In genomic region chr10:30632718-30633117, GRCm38 (mm10) we compare ENCODE assay signal across 26 mouse cellular contexts. TPM values are rescaled to one million over a fixed set of nuclear protein-coding genes. Genes with fewer than 3 reads are reported as not detected.
A peak's percentile ranks its signal among the peaks of the same experiment; 100 is the strongest.
DNase-seq lines count a peak whose midpoint lies in the region; ATAC-seq and TF ChIP-seq lines count a peak whose summit lies in the region.
"Had no signal": no experiment of that assay in that cellular context is flagged by ENCODE, and none has a peak within 500 bp of the region (broad histone marks: within the 10 kb centered on the region; RNA-seq: fewer than 3 reads in every experiment).

No protein-coding gene starts in this region.

- H3K27ac ChIP-seq in liver, embryonic 11.5 days (ENCODE audit: low read depth, low read length), result no peak overlapping the region
- H3K27ac ChIP-seq in liver, embryonic 12.5 days, result peak overlapping the region; percentile 51; the same call in 1 of the 2 replicates
- no peak overlapping the region for H3K27ac ChIP-seq in liver, postnatal 0 days (ENCODE audit: low read depth)
- H3K27ac ChIP-seq in midbrain, embryonic 11.5 days (ENCODE audit: low read depth, low read length), result no peak overlapping the region
- H3K27ac ChIP-seq: embryonic facial prominence, embryonic 12.5 days; heart, adult 2 months; heart, embryonic 13.5 days; limb, embryonic 10.5 days; limb, embryonic 15.5 days; lung, embryonic 15.5 days; midbrain, embryonic 13.5 days; neural tube, embryonic 13.5 days had no signal

- 74% methylated on average over 1 of the region's 1 CpGs for WGBS in liver, embryonic 11.5 days
- 65% methylated on average over 1 of the region's 1 CpGs for WGBS in liver, embryonic 12.5 days (ENCODE audit: insufficient replicate concordance)
- 100% methylated on average over 1 of the region's 1 CpGs for WGBS in liver, postnatal 0 days (ENCODE audit: insufficient replicate concordance)
- 92% methylated on average over 1 of the region's 1 CpGs for WGBS in midbrain, embryonic 11.5 days

- H3K4me3 ChIP-seq in liver, embryonic 11.5 days (ENCODE audit: low read depth, low read length), result no peak overlapping the region
- H3K4me3 ChIP-seq in liver, embryonic 12.5 days, result no peak overlapping the region
- no peak overlapping the region for H3K4me3 ChIP-seq in liver, postnatal 0 days (ENCODE audit: low read depth, low read length)
- H3K4me3 ChIP-seq in midbrain, embryonic 11.5 days (ENCODE audit: low read depth, low read length), result no peak overlapping the region
- H3K4me3 ChIP-seq: embryonic facial prominence, embryonic 12.5 days; heart, adult 2 months; heart, embryonic 13.5 days; limb, embryonic 10.5 days; limb, embryonic 15.5 days; lung, embryonic 15.5 days; midbrain, embryonic 13.5 days; neural tube, embryonic 13.5 days had no signal

- peaks cover 3% of the 10 kb centered on the region for H3K4me1 ChIP-seq in liver, embryonic 11.5 days (replicated peaks; ENCODE audit: control insufficient read depth, insufficient read depth, low read length)
- H3K4me1 ChIP-seq in liver, embryonic 12.5 days, result peaks cover 41% of the 10 kb centered on the region
- no peaks in the 10 kb centered on the region for H3K4me1 ChIP-seq in liver, postnatal 0 days (ENCODE audit: insufficient read depth)
- H3K4me1 ChIP-seq in midbrain, embryonic 11.5 days (ENCODE audit: control insufficient read depth, insufficient read depth, low read length), result no peaks in the 10 kb centered on the region
- H3K4me1 ChIP-seq: embryonic facial prominence, embryonic 12.5 days; heart, embryonic 13.5 days; limb, embryonic 10.5 days; limb, embryonic 15.5 days; lung, embryonic 15.5 days; midbrain, embryonic 13.5 days; neural tube, embryonic 13.5 days had no signal

- peak; percentile 75 for ATAC-seq in liver, embryonic 11.5 days (replicated peaks; ENCODE audit: low FRiP score)
- ATAC-seq in liver, embryonic 12.5 days, result peak; percentile 88
- ATAC-seq in liver, postnatal 0 days, result peak; percentile 36; the same call in 1 of the 2 replicates
- ATAC-seq in midbrain, embryonic 11.5 days (ENCODE audit: low FRiP score), result no peak
- ATAC-seq: forebrain, postnatal 0 days; hindbrain, embryonic 16.5 days; midbrain, embryonic 13.5 days had no signal

- no peak for TF ChIP-seq CTCF in liver, postnatal 0 days (IDR thresholded peaks at IDR 0.05; ENCODE audit: low read depth)

- no peaks in the 10 kb centered on the region for H3K9me3 ChIP-seq in liver, embryonic 11.5 days (ENCODE audit: control insufficient read depth, low read length)
- H3K9me3 ChIP-seq in liver, embryonic 12.5 days (replicated peaks), result no peaks in the 10 kb centered on the region
- no peaks in the 10 kb centered on the region for H3K9me3 ChIP-seq in liver, postnatal 0 days (ENCODE audit: low read length)
- no peaks in the 10 kb centered on the region for H3K9me3 ChIP-seq in midbrain, embryonic 11.5 days (ENCODE audit: control insufficient read depth, low read length)
- H3K9me3 ChIP-seq: embryonic facial prominence, embryonic 12.5 days; G1E; heart, embryonic 13.5 days; limb, embryonic 10.5 days; limb, embryonic 15.5 days; lung, embryonic 15.5 days; midbrain, embryonic 13.5 days; neural tube, embryonic 13.5 days had no signal

- DNase-seq in liver, embryonic 11.5 days (ENCODE audit: low spot score), result no peak
- no peak for DNase-seq in liver
- no peak for DNase-seq in liver, postnatal 0 days
- DNase-seq in cerebellum, postnatal 36 days, result no peak
- DNase-seq in midbrain, embryonic 11.5 days (ENCODE audit: low spot score, missing footprints), result no peak
- DNase-seq in right cerebral cortex, postnatal 36 days (ENCODE audit: low spot score in 2 of 2), result no peak
- no peak for DNase-seq in Muller cell, postnatal 12 days (ENCODE audit: inconsistent ontology term)
- DNase-seq: adrenal gland, postnatal 25 days; cerebellum, adult 8-10 months; embryo, embryonic 11 days; forebrain, postnatal 0 days; heart, adult 2 months; heart, postnatal 10 days; kidney, postnatal 14 days; layer of hippocampus, adult 9-11 months; thymus, postnatal 14 days had no signal

- H3K9ac ChIP-seq in liver, embryonic 11.5 days (ENCODE audit: low read depth, low read length), result no peak overlapping the region
- H3K9ac ChIP-seq in liver, embryonic 12.5 days, result no peak overlapping the region
- no peak overlapping the region for H3K9ac ChIP-seq in liver, postnatal 0 days (replicated peaks)
- no peak overlapping the region for H3K9ac ChIP-seq in midbrain, embryonic 11.5 days (ENCODE audit: low read length)
- H3K9ac ChIP-seq: embryonic facial prominence, embryonic 12.5 days; forebrain, postnatal 0 days; heart, embryonic 13.5 days; limb, embryonic 15.5 days; lung, embryonic 15.5 days; midbrain, embryonic 13.5 days; neural tube, embryonic 13.5 days had no signal

- no peaks in the 10 kb centered on the region for H3K36me3 ChIP-seq in liver, embryonic 11.5 days (ENCODE audit: control insufficient read depth, insufficient read depth, low read length)
- H3K36me3 ChIP-seq in liver, embryonic 12.5 days, result no peaks in the 10 kb centered on the region
- no peaks in the 10 kb centered on the region for H3K36me3 ChIP-seq in liver, postnatal 0 days (replicated peaks; ENCODE audit: insufficient read depth, low read length)
- no peaks in the 10 kb centered on the region for H3K36me3 ChIP-seq in midbrain, embryonic 11.5 days (ENCODE audit: control insufficient read depth, insufficient read depth, low read length)
- H3K36me3 ChIP-seq: embryonic facial prominence, embryonic 12.5 days; G1E; heart, embryonic 13.5 days; limb, embryonic 10.5 days; limb, embryonic 15.5 days; lung, embryonic 15.5 days; midbrain, embryonic 13.5 days; neural tube, embryonic 13.5 days had no signal

- TF ChIP-seq EP300 in liver, postnatal 0 days (IDR thresholded peaks at IDR 0.05; ENCODE audit: low read depth), result peak; percentile 70

- H3K4me2 ChIP-seq in liver, embryonic 11.5 days, result no peak overlapping the region
- peak overlapping the region; percentile 34 for H3K4me2 ChIP-seq in liver, embryonic 12.5 days
- no peak overlapping the region for H3K4me2 ChIP-seq in liver, postnatal 0 days (ENCODE audit: low read depth, low read length)
- no peak overlapping the region for H3K4me2 ChIP-seq in midbrain, embryonic 11.5 days
- H3K4me2 ChIP-seq: embryonic facial prominence, embryonic 12.5 days; heart, embryonic 13.5 days; limb, embryonic 15.5 days; lung, embryonic 15.5 days; midbrain, embryonic 13.5 days; neural tube, embryonic 13.5 days had no signal

- no peaks in the 10 kb centered on the region for H3K27me3 ChIP-seq in liver, embryonic 11.5 days (replicated peaks; ENCODE audit: control insufficient read depth, insufficient read depth, low read length)
- H3K27me3 ChIP-seq in liver, embryonic 12.5 days (replicated peaks), result no peaks in the 10 kb centered on the region
- no peaks in the 10 kb centered on the region for H3K27me3 ChIP-seq in liver, postnatal 0 days (ENCODE audit: insufficient read depth, low read length)
- H3K27me3 ChIP-seq in midbrain, embryonic 11.5 days (ENCODE audit: control insufficient read depth, insufficient read depth, low read length), result no peaks in the 10 kb centered on the region
- H3K27me3 ChIP-seq: embryonic facial prominence, embryonic 12.5 days; heart, embryonic 13.5 days; limb, embryonic 15.5 days; lung, embryonic 15.5 days; midbrain, embryonic 13.5 days; neural tube, embryonic 13.5 days had no signal

RNA-seq across cellular contexts. Expression of gene Hint3, which starts 3.3 kb away (rescaled TPM):
- polyA plus RNA-seq in liver, embryonic 11.5 days (2014; fragmentation: Nextera tagmentation; extraction: Ambion mirVana), result 18.6 and 19.3 TPM in 2 replicates
- polyA plus RNA-seq in liver, embryonic 12.5 days (2016; fragmentation: Nextera tagmentation; extraction: Ambion mirVana), result 14.0 and 18.1 TPM in 2 replicates
- polyA plus RNA-seq in liver, postnatal 0 days (2015; fragmentation: Nextera tagmentation; extraction: Ambion mirVana), result 38.9 and 39.5 TPM in 2 replicates
- 19.4 and 20.8 TPM in 2 replicates for polyA plus RNA-seq in midbrain, embryonic 11.5 days (2014; fragmentation: Nextera tagmentation; extraction: Ambion mirVana)

RNA-seq across cellular contexts. Expression of gene Trmt11, which starts 32.2 kb away (rescaled TPM):
- polyA plus RNA-seq in liver, embryonic 11.5 days (2014; fragmentation: Nextera tagmentation; extraction: Ambion mirVana), result 38.3 and 40.9 TPM in 2 replicates
- polyA plus RNA-seq in liver, embryonic 12.5 days (2016; fragmentation: Nextera tagmentation; extraction: Ambion mirVana), result 25.3 and 27.9 TPM in 2 replicates
- 9.9 and 10.2 TPM in 2 replicates for polyA plus RNA-seq in liver, postnatal 0 days (2015; fragmentation: Nextera tagmentation; extraction: Ambion mirVana)
- polyA plus RNA-seq in midbrain, embryonic 11.5 days (2014; fragmentation: Nextera tagmentation; extraction: Ambion mirVana), result 27.8 and 28.6 TPM in 2 replicates
